Mouse (Mus musculus) ES-Bruce4 (cell line): Measurements from ENCODE around the gene Fbn1.

Source experiments
- CTCF ChIP-seq: IDR thresholded peaks from one replicate; pipeline ENCODE4 v1.8.1; 2011; ENCODE audit warnings: low read depth, low read length
- EP300 ChIP-seq: IDR thresholded peaks from 2 replicates; pipeline ENCODE4 v1.6.1; 2011; ENCODE audit warnings: low read depth, low read length; ENCODE audit not compliant: insufficient read depth

DNA sequence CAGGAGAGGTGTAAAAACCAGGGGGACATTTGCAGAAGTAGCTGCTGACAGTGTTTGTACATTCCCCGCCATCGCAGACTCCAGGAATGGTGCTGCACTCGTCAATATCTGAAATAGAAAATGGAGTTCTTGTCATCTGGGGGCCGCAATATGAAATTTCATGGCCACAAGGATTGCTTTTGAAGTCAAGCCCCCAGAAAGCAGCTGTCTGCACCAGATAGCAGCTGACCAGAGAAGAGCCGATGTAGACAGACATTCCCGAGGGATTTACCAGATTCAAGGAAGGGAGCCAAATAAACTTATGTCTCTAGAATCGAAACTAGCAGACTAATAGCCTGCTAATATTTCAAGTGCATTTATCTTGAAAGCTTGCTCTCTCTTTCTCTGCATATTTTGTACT, 110.0 kb downstream of the Fbn1 start:
- TF ChIP-seq EP300, result no peak
- no peak for TF ChIP-seq CTCF
